Mouse (Mus musculus): ENCODE results near the gene Trpm3.

The Trpm3 gene

GRCm38 (mm10) chr19:22138590-22139421 lies at the start of gene Trpm3:
TSS of gene Trpm3 (plus strand) at chr19:22139046.
- DNase-seq (ENCODE audit: low spot score in 2 of 2), result peak; percentile 34 to 40

GRCm38 (mm10) chr19:22100582-22100981 lies 38.3 kb upstream of the Trpm3 start:
- no peak for DNase-seq (ENCODE audit: low spot score in 2 of 2)

- DNase-seq (ENCODE audit: low spot score in 2 of 2), result no peak
These were observed 35.0 kb upstream of the Trpm3 start for GRCm38 (mm10) chr19:22103865-22104264.

GRCm38 (mm10) chr19:22104848-22105484 lies 33.9 kb upstream of the Trpm3 start:
- no peak for DNase-seq (ENCODE audit: low spot score in 2 of 2)

GRCm38 (mm10) chr19:22105648-22106047 lies 33.2 kb upstream of the Trpm3 start:
- DNase-seq (ENCODE audit: low spot score in 2 of 2), result no peak

GRCm38 (mm10) chr19:22108893-22109463 lies 29.9 kb upstream of the Trpm3 start:
- DNase-seq (ENCODE audit: low spot score in 2 of 2), result no peak

GRCm38 (mm10) chr19:22120976-22121375 lies 17.9 kb upstream of the Trpm3 start:
- DNase-seq (ENCODE audit: low spot score in 2 of 2), result no peak

- DNase-seq (ENCODE audit: low spot score in 2 of 2), result no peak
These were observed 17.2 kb upstream of the Trpm3 start for GRCm38 (mm10) chr19:22121631-22122030.

GRCm38 (mm10) chr19:22132626-22133025 lies 6.2 kb upstream of the Trpm3 start:
- DNase-seq (ENCODE audit: low spot score in 2 of 2), result no peak

GRCm38 (mm10) chr19:22178549-22178948 lies 39.7 kb downstream of the Trpm3 start:
- no peak for DNase-seq (ENCODE audit: low spot score in 2 of 2)

- no peak for DNase-seq (ENCODE audit: low spot score in 2 of 2)
These were observed 40.2 kb downstream of the Trpm3 start for GRCm38 (mm10) chr19:22179017-22179416.

GRCm38 (mm10) chr19:22180136-22180535 lies 41.3 kb downstream of the Trpm3 start:
- DNase-seq (ENCODE audit: low spot score in 2 of 2), result no peak

GRCm38 (mm10) chr19:22189716-22190115 lies 50.9 kb downstream of the Trpm3 start:
- peak; percentile 23 to 44 for DNase-seq (ENCODE audit: low spot score in 2 of 2)

- DNase-seq (ENCODE audit: low spot score in 2 of 2), result no peak
These were observed 83.7 kb downstream of the Trpm3 start for GRCm38 (mm10) chr19:22222520-22222919.

- DNase-seq (ENCODE audit: low spot score in 2 of 2), result no peak
These were observed 95.3 kb downstream of the Trpm3 start for GRCm38 (mm10) chr19:22234187-22234586.

- DNase-seq (ENCODE audit: low spot score in 2 of 2), result peak; percentile 71 to 75
These were observed 110.2 kb downstream of the Trpm3 start for GRCm38 (mm10) chr19:22249076-22249475.

GRCm38 (mm10) chr19:22272916-22273315 lies 134.1 kb downstream of the Trpm3 start:
- DNase-seq (ENCODE audit: low spot score in 2 of 2), result no peak

- no peak for DNase-seq (ENCODE audit: low spot score in 2 of 2)
These were observed 145.8 kb downstream of the Trpm3 start for GRCm38 (mm10) chr19:22284651-22285050.

GRCm38 (mm10) chr19:22292671-22293070 lies 153.8 kb downstream of the Trpm3 start:
- no peak for DNase-seq (ENCODE audit: low spot score in 2 of 2)

- DNase-seq (ENCODE audit: low spot score in 2 of 2), result no peak
These were observed 162.1 kb downstream of the Trpm3 start for GRCm38 (mm10) chr19:22300906-22301305.

- DNase-seq (ENCODE audit: low spot score in 2 of 2), result peak; percentile 6 to 13
These were observed 164.4 kb downstream of the Trpm3 start for GRCm38 (mm10) chr19:22303021-22303951.

Measured in right cerebral cortex, postnatal 36 days (tissue).